Mouse (Mus musculus) stomach, embryonic 16.5 days (tissue): ENCODE results near the gene H2-Oa. TPM values are rescaled to one million over a fixed set of nuclear protein-coding genes. Genes with fewer than 3 reads are reported as not detected.

ENCODE experiments used
- ATAC-seq: fragments of 200-750 bp; cut with Nextera tagmentation; 2 replicates; pipeline ENCODE4 v1.8.0; 2017; ENCODE audit warnings: moderate number of reproducible peaks, moderate TSS enrichment; ENCODE audit not compliant: insufficient read depth, low FRiP score
- H3K27ac ChIP-seq: fragments of 300-500 bp; sonication (generic); 2 replicates; pipeline ENCODE4 v1.5.1; 2014; ENCODE audit warnings: low read length
- H3K27me3 ChIP-seq: fragments of 300-500 bp; sonication (generic); 2 replicates; pipeline ENCODE4 v1.6.1; 2014; ENCODE audit warnings: low read length, control low read depth, mixed read lengths; ENCODE audit not compliant: control insufficient read depth, insufficient read depth
- H3K36me3 ChIP-seq: fragments of 300-500 bp; sonication (generic); 2 replicates; pipeline ENCODE4 v1.6.1; 2014; ENCODE audit warnings: low read length; ENCODE audit not compliant: control insufficient read depth, insufficient read depth
- H3K4me1 ChIP-seq: fragments of 300-500 bp; sonication (generic); 2 replicates; pipeline ENCODE4 v1.6.1; 2014; ENCODE audit warnings: low read length, control low read depth, mixed read lengths; ENCODE audit not compliant: control insufficient read depth, insufficient read depth
- H3K4me2 ChIP-seq: fragments of 300-500 bp; sonication (generic); 2 replicates; pipeline ENCODE4 v1.6.1; 2014; ENCODE audit warnings: low read depth, low read length, mixed read lengths
- H3K4me3 ChIP-seq: fragments of 300-500 bp; sonication (generic); replicated peaks from 2 replicates; pipeline ENCODE4 v1.5.1; 2014; ENCODE audit warnings: mild to moderate bottlenecking, low read length
- H3K9ac ChIP-seq: fragments of 300-500 bp; sonication (generic); 2 replicates; pipeline ENCODE4 v1.6.1; 2014; ENCODE audit warnings: low read length
- H3K9me3 ChIP-seq: fragments of 300-500 bp; sonication (generic); replicated peaks from 2 replicates; pipeline ENCODE4 v1.6.1; 2016; ENCODE audit warnings: low read length, control low read depth; ENCODE audit not compliant: control insufficient read depth
- WGBS: fragments of 180-500 bp; shearing (Covaris S2); extraction: QIAGEN DNeasy Blood & Tissue Kit; methylation state at CpG from one replicate; pipeline ENCODE4 v1.1.7; 2014; 5-methylcytosine and 5-hydroxymethylcytosine counted together
- polyA plus RNA-seq: library from polyadenylated mRNA; unstranded; fragments of >200 nt; fragmentation: Nextera tagmentation; extraction: Ambion mirVana; gene quantifications from 2 replicates; pipeline ENCODE4 v1.2.1, GENCODE M21; 2015

Gene H2-Oa
- polyA plus RNA-seq, 1 experiment from 2014 or later = 0.61 TPM

DNA sequence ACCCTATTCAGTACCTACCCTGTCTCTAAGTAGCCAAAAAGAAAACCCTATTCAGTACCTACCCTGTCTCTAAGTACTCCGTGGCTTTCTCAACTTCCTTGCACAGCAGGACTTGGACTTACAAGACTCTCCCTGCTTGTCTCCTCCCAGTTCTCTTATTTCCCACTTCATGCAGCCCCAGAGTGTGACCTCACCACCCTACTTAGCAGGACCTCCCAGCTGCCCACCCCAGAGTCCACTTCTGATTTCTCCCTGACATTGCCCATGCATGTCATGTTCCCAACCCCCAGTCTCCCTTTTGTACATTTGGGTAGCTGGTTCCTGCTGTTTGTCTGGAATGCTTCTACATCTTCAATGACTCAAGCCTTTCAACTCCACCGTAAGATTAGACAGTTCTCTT lies 31.4 kb downstream of the H2-Oa start:
- peak overlapping the region; percentile 99 for H3K9ac ChIP-seq
- 0% methylated on average over 2 of the region's 2 CpGs for WGBS
- peak overlapping the region; percentile 96 for H3K4me3 ChIP-seq
- H3K4me2 ChIP-seq = peak overlapping the region; percentile 83
- no peak for ATAC-seq
- no peaks in the 10 kb centered on the region for H3K27me3 ChIP-seq
- H3K4me1 ChIP-seq = peaks cover 22% of the 10 kb centered on the region
- H3K27ac ChIP-seq = peak overlapping the region; percentile 100
- H3K9me3 ChIP-seq = no peaks in the 10 kb centered on the region
- H3K36me3 ChIP-seq = 0 out of 2 replicates have a peak, but pooled peaks cover 4% of the 10 kb centered on the region

DNA sequence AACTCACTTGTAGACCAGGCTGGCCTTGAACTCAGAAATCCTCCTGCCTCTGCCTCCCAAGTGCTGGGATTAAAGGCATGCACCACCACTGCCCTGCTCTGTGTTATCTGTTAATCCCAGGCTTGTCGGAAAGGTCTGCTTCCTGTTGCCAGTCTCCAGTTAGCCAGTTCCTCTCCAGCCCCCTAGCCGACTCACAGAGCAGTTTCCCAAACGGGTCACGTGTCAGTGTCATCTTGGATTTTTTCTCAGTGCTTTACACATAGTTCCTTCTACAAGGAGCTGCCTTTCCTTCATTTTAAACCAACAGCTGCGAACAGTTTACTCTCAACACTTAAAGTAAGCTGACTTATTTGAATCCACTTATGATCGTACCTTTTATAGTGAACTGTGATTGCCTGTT lies 32.5 kb downstream of the H2-Oa start:
- Histone ChIP-seq H3K9ac (no peak overlapping the region), H3K4me1 (peaks cover 27% of the 10 kb centered on the region), H3K4me3 (0 out of 2 replicates have a peak overlapping the region, but pooled peaks have one; percentile 1), H3K27ac (no peak overlapping the region), H3K4me2 (0 out of 2 replicates have a peak overlapping the region, but pooled peaks have one; percentile 23), H3K9me3 (no peaks in the 10 kb centered on the region), H3K27me3 (no peaks in the 10 kb centered on the region), H3K36me3 (0 out of 2 replicates have a peak, but pooled peaks cover 4% of the 10 kb centered on the region)
- WGBS = 59% methylated on average over 6 of the region's 6 CpGs
- ATAC-seq = no peak

DNA sequence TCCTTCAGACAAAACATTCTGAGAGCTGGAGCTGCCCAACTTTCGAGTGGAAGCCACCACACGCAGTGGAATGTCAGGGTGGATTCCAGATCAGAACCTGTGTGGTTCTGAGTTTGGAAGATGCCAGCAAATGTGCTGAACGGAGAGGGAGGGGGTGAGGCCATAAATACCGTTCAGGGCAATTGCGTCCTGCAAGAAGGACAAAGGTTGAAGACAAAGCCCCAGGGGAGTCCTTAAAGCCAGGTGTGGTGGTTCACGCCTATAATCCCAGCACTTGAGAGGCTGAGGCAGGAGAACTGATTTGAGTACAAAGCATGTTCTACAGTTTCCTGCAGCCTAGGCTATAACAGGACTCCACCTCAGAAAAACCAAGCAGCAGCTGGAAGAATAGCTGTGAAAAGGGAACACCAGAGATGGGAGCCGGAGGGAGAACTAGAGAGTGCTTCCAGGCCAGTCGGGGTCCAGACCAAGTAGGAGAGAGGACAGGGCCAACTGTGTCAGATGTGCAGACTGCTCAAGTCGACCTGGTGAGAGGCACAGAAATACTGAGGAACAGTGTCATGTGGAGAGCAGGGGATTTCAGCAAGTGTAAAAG lies 34.8 kb downstream of the H2-Oa start:
- no peak overlapping the region for H3K4me2 ChIP-seq
- 58% methylated on average over 9 of the region's 9 CpGs for WGBS

DNA sequence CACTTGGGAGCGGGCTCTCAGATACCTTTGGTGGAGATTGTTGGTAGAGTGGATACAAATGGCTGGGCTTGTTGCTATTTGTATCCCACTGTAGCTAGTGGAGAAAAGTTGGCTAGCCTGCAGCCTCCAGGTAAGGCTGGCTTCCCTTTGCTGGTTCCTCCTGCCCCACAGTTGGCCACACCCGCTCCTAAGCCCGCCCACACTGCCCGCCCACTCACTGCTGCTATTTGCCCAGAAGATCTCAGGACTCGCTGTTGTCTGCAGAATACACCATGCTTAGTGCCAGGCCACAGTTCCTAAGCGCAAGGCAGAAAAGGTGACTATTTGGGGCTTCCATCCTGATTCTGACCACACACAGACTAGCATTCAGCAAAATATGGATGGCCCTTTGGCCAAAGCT lies 35.3 kb downstream of the H2-Oa start:
- no peak overlapping the region for H3K27ac ChIP-seq
- 32% methylated on average over 6 of the region's 6 CpGs for whole genome bisulfite sequencing
- no peaks in the 10 kb centered on the region for H3K27me3 ChIP-seq
- no peak for ATAC-seq
- H3K36me3 ChIP-seq = 0 out of 2 replicates have a peak, but pooled peaks cover 4% of the 10 kb centered on the region
- H3K4me1 ChIP-seq = peaks cover 27% of the 10 kb centered on the region
- no peak overlapping the region for H3K4me3 ChIP-seq
- no peaks in the 10 kb centered on the region for H3K9me3 ChIP-seq
- H3K4me2 ChIP-seq = no peak overlapping the region
- H3K9ac ChIP-seq = no peak overlapping the region

More for the DNA sequence above, 34.8 kb downstream of the H2-Oa start:
- peaks cover 27% of the 10 kb centered on the region for H3K4me1 ChIP-seq
- no peaks in the 10 kb centered on the region for H3K9me3 ChIP-seq
- H3K27ac ChIP-seq = no peak overlapping the region
- no peak overlapping the region for H3K9ac ChIP-seq
- H3K4me3 ChIP-seq = no peak overlapping the region
- H3K27me3 ChIP-seq = no peaks in the 10 kb centered on the region
- no peak for ATAC-seq
- H3K36me3 ChIP-seq = 0 out of 2 replicates have a peak, but pooled peaks cover 4% of the 10 kb centered on the region

DNA sequence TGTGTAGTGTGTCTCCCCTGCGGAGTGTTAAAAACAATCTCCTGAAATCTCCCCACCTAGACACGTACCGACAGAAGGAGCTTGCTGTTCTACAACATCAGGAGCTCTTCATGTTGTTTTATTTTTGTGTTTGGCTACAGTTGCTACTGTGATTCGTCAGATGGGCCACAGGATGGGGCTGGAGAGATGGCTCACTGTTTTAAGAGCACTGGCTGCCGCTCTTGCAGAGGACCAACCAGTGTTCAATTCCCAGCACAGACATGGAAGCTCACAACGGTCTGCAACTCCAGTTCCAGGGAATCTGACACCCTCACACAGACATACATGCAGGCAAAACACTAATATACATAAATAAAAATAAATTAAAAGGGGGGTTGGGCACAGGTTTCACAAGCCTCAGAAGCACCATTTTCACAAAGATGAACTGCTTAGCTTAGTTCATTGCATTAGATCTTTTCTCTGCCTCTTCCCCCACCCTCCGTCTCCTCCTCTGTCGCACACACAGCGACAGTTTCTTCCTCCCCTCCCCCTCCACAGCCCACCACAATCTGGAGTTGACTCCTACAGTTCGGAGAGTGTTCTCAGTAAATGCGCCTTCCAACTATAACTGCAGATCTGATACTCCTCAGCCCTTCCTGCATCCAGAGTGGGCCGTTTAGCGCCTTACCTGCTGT lies 36.3 kb downstream of the H2-Oa start:
- 30% methylated on average over 13 of the region's 13 CpGs for WGBS
- H3K9me3 ChIP-seq = no peaks in the 10 kb centered on the region
- H3K27me3 ChIP-seq = no peaks in the 10 kb centered on the region
- no peak for ATAC-seq
- H3K36me3 ChIP-seq = 0 out of 2 replicates have a peak, but pooled peaks cover 4% of the 10 kb centered on the region
- H3K4me3 ChIP-seq = no peak overlapping the region
- peak overlapping the region; percentile 6; the same call in 1 of the 2 replicates for H3K4me2 ChIP-seq
- H3K27ac ChIP-seq = no peak overlapping the region
- H3K9ac ChIP-seq = peak overlapping the region; percentile 19
- peaks cover 27% of the 10 kb centered on the region for H3K4me1 ChIP-seq

DNA sequence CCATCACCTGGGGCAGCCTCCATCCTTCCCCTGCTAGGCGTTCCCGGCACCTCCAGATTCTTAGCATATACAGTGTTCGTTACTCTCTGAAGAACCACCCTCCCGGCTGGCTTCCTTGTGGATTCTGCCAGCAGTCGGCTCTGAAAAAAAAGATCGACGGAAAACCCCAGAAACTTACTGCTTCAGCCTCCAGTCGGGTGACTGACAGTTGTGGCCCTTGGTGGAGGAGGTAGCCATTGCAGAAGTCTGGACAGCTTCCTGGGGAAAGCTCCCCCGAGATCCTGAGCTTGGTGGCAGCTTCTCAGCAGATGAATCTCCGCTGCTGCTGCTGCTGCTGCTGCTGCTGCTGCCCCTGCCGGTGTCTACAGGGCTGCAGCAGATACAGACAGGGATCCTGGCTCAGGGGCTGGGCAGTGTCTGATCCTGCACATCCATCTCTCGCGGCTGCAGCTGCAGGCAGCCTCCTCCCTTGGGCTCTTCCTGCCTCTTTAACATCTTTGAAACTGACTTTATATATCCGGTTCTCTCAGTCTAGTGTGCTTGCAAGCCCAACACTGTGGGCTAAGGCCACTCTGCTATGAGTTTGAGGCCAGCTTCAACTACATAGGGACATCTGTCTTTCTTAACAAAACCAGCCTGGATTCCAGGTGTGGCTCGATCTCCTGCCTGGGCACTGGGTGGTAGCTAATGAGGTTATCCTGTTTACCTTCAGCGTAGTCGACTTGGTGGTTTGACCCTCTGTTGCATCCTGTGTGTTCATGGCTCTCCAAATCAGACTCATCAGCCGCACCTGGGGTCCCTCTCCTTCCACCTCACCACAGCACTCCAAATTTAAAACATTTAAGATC lies 37.0 kb downstream of the H2-Oa start:
- WGBS = 18% methylated on average over 18 of the region's 18 CpGs
- Histone ChIP-seq H3K27me3 (no peaks in the 10 kb centered on the region), H3K4me1 (peaks cover 24% of the 10 kb centered on the region), H3K36me3 (0 out of 2 replicates have a peak, but pooled peaks cover 4% of the 10 kb centered on the region), H3K27ac (no peak overlapping the region), H3K4me2 (peak overlapping the region; percentile 6; the same call in 1 of the 2 replicates), H3K9ac (peak overlapping the region; percentile 19), H3K4me3 (no peak overlapping the region), H3K9me3 (no peaks in the 10 kb centered on the region)
- no peak for ATAC-seq

DNA sequence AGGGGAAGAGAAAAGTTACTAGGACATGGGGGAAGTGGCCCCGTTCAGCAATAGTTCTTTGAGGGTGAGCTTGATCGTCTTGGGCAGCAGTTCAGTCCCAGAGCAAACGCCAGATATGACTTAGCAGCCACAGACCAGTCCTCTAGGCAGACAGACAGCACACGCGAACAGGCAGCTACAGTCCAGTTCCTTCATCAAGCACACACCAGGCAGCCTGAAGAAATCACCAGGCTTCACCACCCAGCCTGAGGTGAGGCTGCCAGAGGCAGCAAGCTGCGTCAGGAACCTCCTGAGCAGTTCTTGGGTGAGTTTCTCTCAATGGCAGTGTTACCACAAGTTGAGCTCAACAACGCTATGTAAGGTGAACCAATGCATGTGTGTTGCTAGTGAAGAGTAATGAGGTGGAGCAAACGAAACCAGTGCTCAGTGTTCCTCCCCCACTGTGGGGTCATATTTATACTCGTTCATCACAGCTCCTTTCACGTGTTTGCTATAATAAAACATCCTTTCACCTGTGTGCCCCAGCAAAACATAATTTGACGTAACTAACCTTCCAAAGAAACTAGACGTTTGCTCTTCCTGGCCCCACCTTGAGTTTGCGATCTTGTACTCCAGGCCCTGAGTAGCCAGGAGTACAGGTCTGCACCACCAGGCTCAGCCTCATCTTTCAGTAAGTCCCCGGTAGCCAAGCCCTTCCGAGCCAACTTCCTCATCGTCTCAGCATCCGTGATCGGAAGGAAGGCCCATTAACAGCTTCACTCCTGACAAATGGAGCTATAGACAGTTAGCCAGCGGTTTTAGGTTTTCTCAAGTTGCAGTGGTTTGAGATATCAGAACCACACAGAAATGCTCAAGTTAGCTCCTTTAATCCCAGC lies 38.2 kb downstream of the H2-Oa start:
- no peak for ATAC-seq
- no peak overlapping the region for H3K4me2 ChIP-seq
- 0 out of 2 replicates have a peak, but pooled peaks cover 4% of the 10 kb centered on the region for H3K36me3 ChIP-seq
- 61% methylated on average over 19 of the region's 19 CpGs for WGBS
- H3K4me3 ChIP-seq = no peak overlapping the region
- H3K4me1 ChIP-seq = peaks cover 18% of the 10 kb centered on the region
- H3K27ac ChIP-seq = no peak overlapping the region
- H3K9me3 ChIP-seq = no peaks in the 10 kb centered on the region
- no peak overlapping the region for H3K9ac ChIP-seq
- no peaks in the 10 kb centered on the region for H3K27me3 ChIP-seq

DNA sequence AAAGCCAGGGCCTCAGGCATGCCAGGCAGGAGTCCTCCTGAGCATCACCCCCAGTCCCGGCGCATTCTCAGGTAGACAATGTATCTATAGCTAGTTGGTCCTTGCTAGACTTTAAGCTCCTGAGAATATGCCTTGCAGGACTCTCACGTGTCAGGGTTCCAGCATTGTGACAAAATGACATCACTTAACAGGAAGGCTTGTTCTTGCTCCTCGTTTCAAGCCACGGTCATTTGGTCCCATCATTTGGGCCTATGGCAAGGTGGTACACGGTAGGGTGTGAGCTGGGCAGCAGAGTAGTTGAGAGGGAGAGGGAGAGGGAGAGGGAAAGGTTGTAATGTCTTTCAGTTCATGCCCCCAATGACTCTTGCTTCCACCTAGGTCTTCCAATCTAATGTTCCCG lies 39.8 kb downstream of the H2-Oa start:
- H3K9ac ChIP-seq = no peak overlapping the region
- 79% methylated on average over 7 of the region's 7 CpGs for WGBS
- no peaks in the 10 kb centered on the region for H3K9me3 ChIP-seq
- H3K36me3 ChIP-seq = no peaks in the 10 kb centered on the region
- 0 out of 2 replicates have a peak, but pooled peaks cover 2% of the 10 kb centered on the region for H3K27me3 ChIP-seq
- H3K4me3 ChIP-seq = no peak overlapping the region
- peaks cover 13% of the 10 kb centered on the region for H3K4me1 ChIP-seq
- no peak overlapping the region for H3K4me2 ChIP-seq
- H3K27ac ChIP-seq = no peak overlapping the region
- ATAC-seq = no peak
